ENCODE assay signal across 8 mouse cellular contexts in the genomic region with DNA sequence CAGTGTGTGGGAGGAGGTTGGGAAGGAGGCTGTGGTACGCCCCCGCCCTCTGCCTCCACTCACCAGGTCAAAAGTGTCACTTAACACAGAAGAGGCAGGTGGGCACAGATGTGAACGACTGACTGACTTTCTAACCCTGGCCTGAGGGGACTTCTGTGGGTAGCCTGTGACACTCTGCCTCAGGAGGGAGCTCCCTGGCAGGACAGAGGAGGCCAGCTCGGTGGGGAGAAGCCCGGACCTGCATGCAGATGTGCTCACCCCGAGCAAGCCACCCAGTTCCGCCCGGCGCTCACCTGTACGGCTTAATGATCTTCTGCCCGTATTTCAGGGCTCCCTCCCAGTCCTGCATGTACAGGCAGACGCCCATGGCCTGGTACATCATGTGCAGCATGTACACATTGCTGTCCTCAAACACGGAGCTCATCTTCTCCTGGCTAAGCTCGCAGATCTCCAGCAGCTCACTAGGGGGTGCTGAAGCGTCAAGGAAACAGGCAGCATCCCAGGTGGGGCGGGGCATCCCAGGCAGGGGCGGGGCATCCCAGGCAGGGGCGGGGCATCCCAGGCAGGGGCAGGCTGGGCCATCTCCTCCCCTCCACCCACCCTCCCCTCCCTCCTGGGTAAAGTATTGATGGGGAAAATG. TPM values are rescaled to one million over a fixed set of nuclear protein-coding genes. Genes with fewer than 3 reads are reported as not detected.
DNase-seq lines count a peak whose midpoint lies in the region; ATAC-seq and TF ChIP-seq lines count a peak whose summit lies in the region.

No protein-coding gene starts in this region.

- H3K36me3 ChIP-seq in forebrain, embryonic 10.5 days (replicated peaks) = peaks cover 9% of the 10 kb centered on the region; the same call in 1 of the 2 replicates
- no peaks in the 10 kb centered on the region for H3K36me3 ChIP-seq in forebrain, embryonic 16.5 days (ENCODE audit: control insufficient read depth, insufficient read depth)
- 0 out of 2 replicates have a peak, but pooled peaks cover 6% of the 10 kb centered on the region for H3K36me3 ChIP-seq in stomach, embryonic 15.5 days

- H3K4me2 ChIP-seq in forebrain, embryonic 16.5 days (ENCODE audit: low read length) = no peak overlapping the region
- H3K4me2 ChIP-seq in stomach, embryonic 15.5 days = no peak overlapping the region

- peak; percentile 45 for DNase-seq in forebrain, embryonic 10.5 days (ENCODE audit: extremely low spot score, low spot score)
- peak; percentile 73 for DNase-seq in NIH3T3 (ENCODE audit: low read depth)
- peak; percentile 28 for DNase-seq in induced T-regulatory cell, adult 2 months (ENCODE audit: low read depth)
- DNase-seq in layer of hippocampus, postnatal 36 days = peak; percentile 42 to 45
- DNase-seq in lung, postnatal 14 days = peak; percentile 56

- no peak for ATAC-seq in forebrain, embryonic 16.5 days
- ATAC-seq in stomach, embryonic 15.5 days (ENCODE audit: insufficient read depth, low FRiP score, low read depth) = 0 out of 2 replicates have a peak, but pooled peaks have one; percentile 6

- H3K4me3 ChIP-seq in forebrain, embryonic 10.5 days = no peak overlapping the region
- no peak overlapping the region for H3K4me3 ChIP-seq in forebrain, embryonic 16.5 days (replicated peaks; ENCODE audit: low read length)
- H3K4me3 ChIP-seq in cortical plate, adult 2 months (ENCODE audit: insufficient read depth, low read length) = no peak overlapping the region
- no peak overlapping the region for H3K4me3 ChIP-seq in stomach, embryonic 15.5 days (replicated peaks)

- H3K27me3 ChIP-seq in forebrain, embryonic 10.5 days (ENCODE audit: poor library complexity, severe bottlenecking) = no peaks in the 10 kb centered on the region
- no peaks in the 10 kb centered on the region for H3K27me3 ChIP-seq in forebrain, embryonic 16.5 days (replicated peaks; ENCODE audit: control insufficient read depth, insufficient read depth, low read length)
- no peaks in the 10 kb centered on the region for H3K27me3 ChIP-seq in stomach, embryonic 15.5 days (replicated peaks)

- no peak for TF ChIP-seq POLR2A in cortical plate, adult 2 months (IDR thresholded peaks at IDR 0.05; ENCODE audit: extremely low read depth, insufficient read depth, low read length)

- H3K27ac ChIP-seq in forebrain, embryonic 10.5 days = peak overlapping the region; percentile 44
- H3K27ac ChIP-seq in forebrain, embryonic 16.5 days (ENCODE audit: low read length) = no peak overlapping the region
- no peak overlapping the region for H3K27ac ChIP-seq in cortical plate, adult 2 months (ENCODE audit: insufficient read depth, low read length)
- H3K27ac ChIP-seq in stomach, embryonic 15.5 days = peak overlapping the region; percentile 11; the same call in 1 of the 2 replicates

- peaks cover 35% of the 10 kb centered on the region for H3K4me1 ChIP-seq in forebrain, embryonic 10.5 days
- no peaks in the 10 kb centered on the region for H3K4me1 ChIP-seq in forebrain, embryonic 16.5 days (replicated peaks; ENCODE audit: control insufficient read depth, insufficient read depth, low read length)
- peaks cover 3% of the 10 kb centered on the region; the same call in 1 of the 2 replicates for H3K4me1 ChIP-seq in cortical plate, adult 2 months (ENCODE audit: control insufficient read depth, insufficient read depth, low read length)
- peaks cover 13% of the 10 kb centered on the region; the same call in 1 of the 2 replicates for H3K4me1 ChIP-seq in stomach, embryonic 15.5 days

- H3K9me3 ChIP-seq in forebrain, embryonic 10.5 days = no peaks in the 10 kb centered on the region
- no peaks in the 10 kb centered on the region for H3K9me3 ChIP-seq in forebrain, embryonic 16.5 days (ENCODE audit: control insufficient read depth, low read length)
- H3K9me3 ChIP-seq in stomach, embryonic 15.5 days = no peaks in the 10 kb centered on the region

- 41% methylated on average over 18 of the region's 18 CpGs for WGBS in forebrain, embryonic 10.5 days
- WGBS in forebrain, embryonic 16.5 days = 28% methylated on average over 18 of the region's 18 CpGs
- 45% methylated on average over 18 of the region's 18 CpGs for WGBS in stomach, embryonic 15.5 days

- H3K9ac ChIP-seq in forebrain, embryonic 16.5 days (replicated peaks; ENCODE audit: low read depth, low read length) = no peak overlapping the region
- no peak overlapping the region for H3K9ac ChIP-seq in stomach, embryonic 15.5 days

- peak; percentile 55 for TF ChIP-seq CTCF in cortical plate, adult 2 months (IDR thresholded peaks at IDR 0.05; ENCODE audit: extremely low read depth, insufficient read depth, low read length)

RNA-seq across cellular contexts. Expression of a gene that starts 38.5 kb away (rescaled TPM):
- 57.5 and 59.0 TPM in 2 replicates for polyA plus RNA-seq in forebrain, embryonic 10.5 days (2016; fragmentation: Nextera tagmentation; extraction: Ambion mirVana)
- polyA plus RNA-seq in forebrain, embryonic 16.5 days (2015; fragmentation: Nextera tagmentation; extraction: Ambion mirVana) = 76.8 and 80.7 TPM in 2 replicates
- 125 and 126 TPM in 2 replicates for polyA plus RNA-seq in cortical plate, adult 2 months (2012; rRNA removed)
- 10 to 100 TPM; 74.5 to 77.0 TPM for total RNA-seq in layer of hippocampus, postnatal 36 days (2021)
- polyA plus RNA-seq in stomach, embryonic 15.5 days (2015; fragmentation: Nextera tagmentation; extraction: Ambion mirVana) = 93.1 and 102 TPM in 2 replicates

Comparison
In these comparisons a context has a peak if more than half of its experiments do, and no peak if none do; other contexts are left out.
1. H3K27ac ChIP-seq: peak in forebrain, embryonic 10.5 days (single experiment) and stomach, embryonic 15.5 days (single experiment); none in forebrain, embryonic 16.5 days (single experiment) and cortical plate, adult 2 months (single experiment).
2. Peak in every context shown above with its lines, with median percentiles within 50 percentile points of each other: DNase-seq.